Mouse (Mus musculus) liver, adult 2 months (tissue): ENCODE measurements around the gene Pskh1.

ENCODE experiments used
- CTCF ChIP-seq: fragments of 200-500 bp; IDR thresholded peaks from 2 replicates; pipeline ENCODE4 v1.5.1; 2011; ENCODE audit warnings: low read depth, low read length, control low read depth
- POLR2A ChIP-seq: fragments of 200-500 bp; IDR thresholded peaks from 2 replicates; pipeline ENCODE4 v1.6.1; 2011; ENCODE audit warnings: low read length, control low read depth; ENCODE audit not compliant: insufficient read depth; ENCODE audit errors: extremely low read depth

GRCm38 (mm10) chr8:105966692-105967311 lies 66.6 kb downstream of the Pskh1 start:
- TF ChIP-seq POLR2A (no peak), CTCF (no peak)
